In genomic region chr4:130139214-130139492, GRCm38 (mm10) we compare ENCODE assay signal across 8 mouse cellular contexts. TPM values are rescaled to one million over a fixed set of nuclear protein-coding genes. Genes with fewer than 3 reads are reported as not detected.
DNase-seq lines count a peak whose midpoint lies in the region; ATAC-seq lines count a peak whose summit lies in the region.

Hcrtr1 (minus strand) TSS chr4:130139359.

- ATAC-seq in embryonic facial prominence, embryonic 11.5 days (replicated peaks; ENCODE audit: insufficient number of reproducible peaks, low FRiP score, low TSS enrichment, low read depth): no peak
- ATAC-seq in hindbrain, embryonic 14.5 days (ENCODE audit: low FRiP score): no peak
- peak; percentile 25; the same call in 1 of the 2 replicates for ATAC-seq in midbrain, embryonic 16.5 days

- 2% methylated on average over 13 of the region's 15 CpGs for WGBS in embryonic facial prominence, embryonic 11.5 days
- under 1% methylated on average over 15 of the region's 15 CpGs for WGBS in hindbrain, embryonic 14.5 days
- under 1% methylated on average over 14 of the region's 15 CpGs for WGBS in midbrain, embryonic 16.5 days

- no peak within 1 kb of the TSS for H3K27ac ChIP-seq in embryonic facial prominence, embryonic 11.5 days (replicated peaks; ENCODE audit: low read depth, low read length)
- no peak within 1 kb of the TSS for H3K27ac ChIP-seq in hindbrain, embryonic 14.5 days
- H3K27ac ChIP-seq in midbrain, embryonic 16.5 days (ENCODE audit: low read length): no peak within 1 kb of the TSS

- H3K9ac ChIP-seq in embryonic facial prominence, embryonic 11.5 days (replicated peaks; ENCODE audit: low read length): peak within 1 kb of the TSS; percentile 32
- peak within 1 kb of the TSS; percentile 53 for H3K9ac ChIP-seq in hindbrain, embryonic 14.5 days
- H3K9ac ChIP-seq in midbrain, embryonic 16.5 days (ENCODE audit: low read depth, low read length): peak within 1 kb of the TSS; percentile 65

- H3K4me2 ChIP-seq in embryonic facial prominence, embryonic 11.5 days (ENCODE audit: low read depth, low read length): peak within 1 kb of the TSS; percentile 76
- H3K4me2 ChIP-seq in hindbrain, embryonic 14.5 days (replicated peaks): peak within 1 kb of the TSS; percentile 85
- H3K4me2 ChIP-seq in midbrain, embryonic 16.5 days (ENCODE audit: low read length): peak within 1 kb of the TSS; percentile 97

- peak within 1 kb of the TSS; percentile 33 for H3K4me3 ChIP-seq in embryonic facial prominence, embryonic 11.5 days (ENCODE audit: low read depth, low read length)
- H3K4me3 ChIP-seq in hindbrain, embryonic 14.5 days (replicated peaks; ENCODE audit: low read length): peak within 1 kb of the TSS; percentile 36
- H3K4me3 ChIP-seq in midbrain, embryonic 16.5 days (ENCODE audit: low read depth, low read length): peak within 1 kb of the TSS; percentile 50

- peaks cover 31% of the 10 kb centered on the region for H3K27me3 ChIP-seq in embryonic facial prominence, embryonic 11.5 days (ENCODE audit: control insufficient read depth, insufficient read depth, low read length)
- H3K27me3 ChIP-seq in hindbrain, embryonic 14.5 days (ENCODE audit: control insufficient read depth, insufficient read depth, low read length): peaks cover 31% of the 10 kb centered on the region
- H3K27me3 ChIP-seq in midbrain, embryonic 16.5 days (ENCODE audit: control insufficient read depth, insufficient read depth, low read depth, low read length): peaks cover 20% of the 10 kb centered on the region

- DNase-seq in layer of hippocampus, postnatal 10 days (ENCODE audit: low spot score in 2 of 2): no peak
- DNase-seq in layer of hippocampus, postnatal 25 days (ENCODE audit: extremely low spot score in 1 of 2, low spot score in 1 of 2): no peak
- DNase-seq in embryonic facial prominence, embryonic 11.5 days (ENCODE audit: low spot score): peak; percentile 22
- no peak for DNase-seq in hindbrain, embryonic 14.5 days (ENCODE audit: low spot score)
- no peak for DNase-seq in adrenal gland, adult (ENCODE audit: inconsistent age in 2 of 2, low spot score in 1 of 2)
- no peak for DNase-seq in cerebellum, adult 18-20 months
- no peak for DNase-seq in testis, postnatal 10 days (ENCODE audit: low spot score)

- no peaks in the 10 kb centered on the region for H3K36me3 ChIP-seq in embryonic facial prominence, embryonic 11.5 days (replicated peaks; ENCODE audit: control insufficient read depth, insufficient read depth, low read depth, low read length)
- no peaks in the 10 kb centered on the region for H3K36me3 ChIP-seq in hindbrain, embryonic 14.5 days (replicated peaks; ENCODE audit: control insufficient read depth, insufficient read depth)
- no peaks in the 10 kb centered on the region for H3K36me3 ChIP-seq in midbrain, embryonic 16.5 days (ENCODE audit: control insufficient read depth, insufficient read depth, low read length)

- H3K9me3 ChIP-seq in embryonic facial prominence, embryonic 11.5 days (replicated peaks; ENCODE audit: control insufficient read depth, low read length): no peaks in the 10 kb centered on the region
- no peaks in the 10 kb centered on the region for H3K9me3 ChIP-seq in hindbrain, embryonic 14.5 days (ENCODE audit: control insufficient read depth, low read length)
- H3K9me3 ChIP-seq in midbrain, embryonic 16.5 days (replicated peaks; ENCODE audit: control insufficient read depth, low read length, poor library complexity, severe bottlenecking): no peaks in the 10 kb centered on the region

- peaks cover 7% of the 10 kb centered on the region; the same call in 1 of the 2 replicates for H3K4me1 ChIP-seq in embryonic facial prominence, embryonic 11.5 days (ENCODE audit: control insufficient read depth, insufficient read depth, low read length)
- peaks cover 21% of the 10 kb centered on the region; the same call in 1 of the 2 replicates for H3K4me1 ChIP-seq in hindbrain, embryonic 14.5 days (replicated peaks; ENCODE audit: control insufficient read depth, insufficient read depth, low read length)
- H3K4me1 ChIP-seq in midbrain, embryonic 16.5 days (ENCODE audit: control insufficient read depth, insufficient read depth, low read length): peaks cover 18% of the 10 kb centered on the region

RNA-seq across cellular contexts. Expression of gene Hcrtr1, which starts in this region (rescaled TPM):
- total RNA-seq in layer of hippocampus, postnatal 10 days (2021): 10 to 100 TPM; 12.5 to 14.3 TPM
- total RNA-seq in layer of hippocampus, postnatal 25 days (2021): 1 to 10 TPM; 3.2 to 4.5 TPM
- 0.11 and 0.31 TPM in 2 replicates for polyA plus RNA-seq in embryonic facial prominence, embryonic 11.5 days (2014; fragmentation: Nextera tagmentation; extraction: Ambion mirVana)
- polyA plus RNA-seq in hindbrain, embryonic 14.5 days (2014; fragmentation: Nextera tagmentation; extraction: Ambion mirVana): 1.7 and 2.3 TPM in 2 replicates
- polyA plus RNA-seq in midbrain, embryonic 16.5 days (2015; fragmentation: Nextera tagmentation; extraction: Ambion mirVana): 3.9 and 6.6 TPM in 2 replicates

Comparison
In these comparisons a context has a peak if more than half of its experiments do, and no peak if none do; other contexts are left out.
1. Peak in DNase-seq, H3K4me3 ChIP-seq, H3K9ac ChIP-seq and H3K4me2 ChIP-seq in embryonic facial prominence, embryonic 11.5 days; RNA of the gene not detected or under 1 TPM.